Mouse (Mus musculus) lung, embryonic 16.5 days (tissue): ENCODE results near the gene Kcnq5. TPM values are rescaled to one million over a fixed set of nuclear protein-coding genes. Genes with fewer than 3 reads are reported as not detected.

Experiments
- ATAC-seq: fragments of 200-750 bp; cut with Nextera tagmentation; 2 replicates; pipeline ENCODE4 v1.8.0; 2017; ENCODE audit warnings: low read depth, mild to moderate bottlenecking, moderate library complexity
- H3K27ac ChIP-seq: fragments of 300-500 bp; sonication (generic); 2 replicates; pipeline ENCODE4 v1.5.1; 2014; ENCODE audit warnings: mild to moderate bottlenecking, control low read depth, low read length
- H3K27me3 ChIP-seq: fragments of 300-500 bp; sonication (generic); 2 replicates; pipeline ENCODE4 v1.6.1; 2014; ENCODE audit warnings: low read depth, low read length, mixed read lengths; ENCODE audit not compliant: control insufficient read depth, insufficient read depth
- H3K36me3 ChIP-seq: fragments of 300-500 bp; sonication (generic); 2 replicates; pipeline ENCODE4 v1.6.1; 2014; ENCODE audit warnings: low read length; ENCODE audit not compliant: control insufficient read depth, insufficient read depth
- H3K4me1 ChIP-seq: fragments of 300-500 bp; sonication (generic); replicated peaks from 2 replicates; pipeline ENCODE4 v1.6.1; 2014; ENCODE audit warnings: low read length, mixed read lengths; ENCODE audit not compliant: control insufficient read depth, insufficient read depth
- H3K4me2 ChIP-seq: fragments of 300-500 bp; sonication (generic); 2 replicates; pipeline ENCODE4 v1.6.1; 2014; ENCODE audit warnings: low read depth, low read length, control low read depth
- H3K4me3 ChIP-seq: fragments of 300-500 bp; sonication (generic); 2 replicates; pipeline ENCODE4 v1.5.1; 2014; ENCODE audit warnings: mild to moderate bottlenecking, low read length, control low read depth
- H3K9ac ChIP-seq: fragments of 300-500 bp; sonication (generic); 2 replicates; pipeline ENCODE4 v1.6.1; 2014; ENCODE audit warnings: low read length, control low read depth
- H3K9me3 ChIP-seq: fragments of 300-500 bp; sonication (generic); 2 replicates; pipeline ENCODE4 v1.6.1; 2016; ENCODE audit warnings: low read length; ENCODE audit not compliant: control insufficient read depth
- WGBS: fragments of 180-500 bp; shearing (Covaris S2); extraction: QIAGEN DNeasy Blood & Tissue Kit; methylation state at CpG from one replicate; pipeline ENCODE4 v1.1.7; 2014; 5-methylcytosine and 5-hydroxymethylcytosine counted together
- polyA plus RNA-seq: library from polyadenylated mRNA; unstranded; fragments of >200 nt; fragmentation: Nextera tagmentation; extraction: Ambion mirVana; gene quantifications from 2 replicates; pipeline ENCODE4 v1.2.1, GENCODE M21; 2015

Kcnq5 gene
- polyA plus RNA-seq, 1 experiment from 2014 or later: 1.1 TPM

DNA sequence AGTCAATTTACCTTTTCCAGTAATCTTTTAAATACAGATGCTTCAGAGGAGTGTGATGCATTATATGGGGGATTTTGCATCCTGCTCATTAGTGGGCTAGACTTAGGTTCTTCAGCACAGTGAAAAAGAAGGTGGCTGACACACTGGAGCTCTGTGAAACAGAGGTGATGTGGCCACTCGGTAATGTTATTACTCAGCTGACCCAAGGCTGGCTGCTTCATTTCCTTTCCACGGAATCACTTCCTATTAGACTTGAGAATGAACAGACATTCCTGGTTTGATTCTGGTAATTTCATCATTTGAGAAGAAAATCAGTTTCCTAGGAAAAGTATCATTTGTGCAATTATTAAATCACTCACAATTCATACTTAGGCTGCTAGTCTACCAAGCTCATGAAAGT is 249.0 kb downstream of the Kcnq5 start:
- Histone ChIP-seq H3K9me3 (no peaks in the 10 kb centered on the region), H3K27ac (no peak overlapping the region), H3K36me3 (no peaks in the 10 kb centered on the region), H3K4me1 (no peaks in the 10 kb centered on the region), H3K27me3 (no peaks in the 10 kb centered on the region), H3K9ac (no peak overlapping the region), H3K4me3 (no peak overlapping the region), H3K4me2 (no peak overlapping the region)
- 58% methylated on average over 2 of the region's 2 CpGs for WGBS
- ATAC-seq: no peak

GRCm38 (mm10) chr1:21690458-21690857 is 271.3 kb downstream of the Kcnq5 start:
- no peaks in the 10 kb centered on the region for H3K9me3 ChIP-seq
- WGBS: 43% methylated on average over 2 of the region's 2 CpGs
- H3K27me3 ChIP-seq: no peaks in the 10 kb centered on the region
- H3K4me2 ChIP-seq: no peak overlapping the region
- H3K27ac ChIP-seq: no peak overlapping the region
- no peaks in the 10 kb centered on the region for H3K4me1 ChIP-seq
- H3K4me3 ChIP-seq: no peak overlapping the region
- H3K9ac ChIP-seq: no peak overlapping the region
- ATAC-seq: no peak
- H3K36me3 ChIP-seq: no peaks in the 10 kb centered on the region

DNA sequence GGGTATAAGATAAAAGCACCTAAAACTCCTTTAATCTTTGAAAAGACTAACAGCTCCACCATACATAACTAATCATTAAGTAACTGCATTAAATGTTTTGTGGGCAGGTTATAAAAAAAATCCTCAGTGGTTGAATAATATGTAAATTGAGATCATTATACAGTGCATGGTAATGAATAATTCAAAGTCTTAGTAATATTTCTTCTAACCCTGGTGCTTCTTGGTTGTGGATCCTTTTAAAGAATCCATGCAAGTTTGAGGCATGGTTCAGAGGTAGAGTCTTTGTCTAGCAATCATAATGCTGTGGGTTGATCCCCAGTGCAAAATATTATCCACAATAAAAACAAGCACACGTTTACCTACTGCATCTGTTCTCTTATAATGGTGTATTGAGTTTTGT is 272.8 kb downstream of the Kcnq5 start:
- H3K27ac ChIP-seq: no peak overlapping the region
- no peaks in the 10 kb centered on the region for H3K9me3 ChIP-seq
- no peaks in the 10 kb centered on the region for H3K4me1 ChIP-seq
- ATAC-seq: no peak
- no peaks in the 10 kb centered on the region for H3K27me3 ChIP-seq
- H3K9ac ChIP-seq: no peak overlapping the region
- no peak overlapping the region for H3K4me2 ChIP-seq
- H3K4me3 ChIP-seq: no peak overlapping the region
- no peaks in the 10 kb centered on the region for H3K36me3 ChIP-seq
- 68% methylated on average over 1 of the region's 1 CpGs for WGBS

DNA sequence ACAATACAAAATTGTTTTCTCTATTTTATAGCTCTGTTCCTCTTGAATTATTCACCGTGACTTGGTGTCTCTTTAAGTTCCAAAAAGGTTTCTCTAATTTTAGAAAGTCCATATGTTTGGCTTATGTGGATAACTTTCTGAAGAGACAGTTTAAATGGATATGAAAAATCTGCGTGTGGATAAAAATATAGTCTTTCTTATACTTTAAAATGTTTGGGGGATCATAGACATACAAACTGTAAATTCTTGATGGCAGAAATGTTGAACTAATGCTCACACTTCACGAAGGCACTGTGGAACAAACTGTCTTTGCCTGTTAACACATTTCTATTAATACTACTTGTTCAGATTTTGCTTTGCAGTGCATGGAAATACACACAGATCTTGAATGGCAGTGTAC is 277.3 kb downstream of the Kcnq5 start:
- H3K27ac ChIP-seq: no peak overlapping the region
- 81% methylated on average over 3 of the region's 3 CpGs for WGBS
- no peak overlapping the region for H3K4me3 ChIP-seq
- no peak overlapping the region for H3K9ac ChIP-seq
- no peaks in the 10 kb centered on the region for H3K36me3 ChIP-seq
- no peaks in the 10 kb centered on the region for H3K4me1 ChIP-seq
- H3K9me3 ChIP-seq: no peaks in the 10 kb centered on the region
- ATAC-seq: no peak
- H3K27me3 ChIP-seq: no peaks in the 10 kb centered on the region
- no peak overlapping the region for H3K4me2 ChIP-seq

- Histone ChIP-seq H3K4me3 (no peak overlapping the region), H3K27me3 (no peaks in the 10 kb centered on the region), H3K36me3 (no peaks in the 10 kb centered on the region), H3K4me2 (no peak overlapping the region), H3K9me3 (no peaks in the 10 kb centered on the region), H3K9ac (no peak overlapping the region), H3K27ac (no peak overlapping the region), H3K4me1 (no peaks in the 10 kb centered on the region)
- 60% methylated on average over 3 of the region's 3 CpGs for WGBS
- ATAC-seq: no peak
Measured at GRCm38 (mm10) chr1:21676805-21677204, 284.9 kb downstream of the Kcnq5 start.

DNA sequence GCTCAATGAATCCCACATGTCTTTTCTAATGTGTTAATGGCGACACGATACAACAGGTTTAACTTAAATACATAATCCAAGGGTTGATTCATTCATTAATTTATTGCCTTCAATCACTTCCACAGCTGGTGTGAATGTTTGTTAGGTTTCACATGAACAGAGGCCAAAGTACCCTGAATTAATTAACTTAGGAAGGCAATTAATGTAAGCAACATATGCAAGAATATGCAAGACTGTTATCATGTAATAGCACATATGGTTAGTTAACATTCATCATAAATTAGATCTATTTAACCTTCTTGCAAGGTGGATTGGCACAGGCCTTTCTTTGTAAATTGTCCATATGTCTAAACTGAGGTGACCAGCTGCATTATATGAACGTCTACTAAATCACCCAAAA is 300.9 kb downstream of the Kcnq5 start:
- Histone ChIP-seq H3K36me3 (no peaks in the 10 kb centered on the region), H3K4me2 (no peak overlapping the region), H3K9ac (no peak overlapping the region), H3K4me3 (no peak overlapping the region), H3K4me1 (no peaks in the 10 kb centered on the region), H3K9me3 (no peaks in the 10 kb centered on the region), H3K27me3 (no peaks in the 10 kb centered on the region), H3K27ac (no peak overlapping the region)
- ATAC-seq: no peak
- WGBS: 85% methylated on average over 3 of the region's 3 CpGs

GRCm38 (mm10) chr1:21650820-21651219 is 310.9 kb downstream of the Kcnq5 start:
- 41% methylated on average over 4 of the region's 4 CpGs for WGBS
- H3K4me2 ChIP-seq: no peak overlapping the region

DNA sequence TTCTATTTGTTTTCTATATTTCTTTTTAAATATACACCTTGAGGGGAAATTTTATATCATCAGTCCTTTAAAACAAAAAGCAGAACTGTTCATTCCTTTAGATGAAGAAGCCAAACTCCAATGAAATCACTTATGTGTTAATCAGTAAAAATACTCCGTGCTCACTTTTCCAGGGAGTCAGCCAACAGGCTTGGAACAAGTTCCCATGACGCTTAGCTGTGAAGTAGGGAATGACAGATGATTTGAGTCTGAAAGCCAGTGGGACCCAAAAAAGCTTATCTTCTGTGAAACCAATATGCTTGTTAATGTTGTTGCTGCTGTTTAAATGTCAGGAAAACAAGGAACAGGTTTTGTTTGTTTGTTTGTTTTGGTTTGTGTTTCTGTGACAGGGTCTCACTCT is 326.3 kb downstream of the Kcnq5 start:
- no peak for ATAC-seq
- Histone ChIP-seq H3K4me3 (no peak overlapping the region), H3K27me3 (no peaks in the 10 kb centered on the region), H3K4me2 (no peak overlapping the region), H3K36me3 (no peaks in the 10 kb centered on the region), H3K27ac (no peak overlapping the region), H3K9ac (no peak overlapping the region), H3K9me3 (no peaks in the 10 kb centered on the region), H3K4me1 (no peaks in the 10 kb centered on the region)
- WGBS: 47% methylated on average over 2 of the region's 2 CpGs

More at GRCm38 (mm10) chr1:21650820-21651219, 310.9 kb downstream of the Kcnq5 start:
- H3K27me3 ChIP-seq: no peaks in the 10 kb centered on the region
- no peaks in the 10 kb centered on the region for H3K4me1 ChIP-seq
- H3K36me3 ChIP-seq: no peaks in the 10 kb centered on the region
- ATAC-seq: no peak
- no peaks in the 10 kb centered on the region for H3K9me3 ChIP-seq
- no peak overlapping the region for H3K4me3 ChIP-seq
- no peak overlapping the region for H3K27ac ChIP-seq
- no peak overlapping the region for H3K9ac ChIP-seq

GRCm38 (mm10) chr1:21634013-21634412 is 327.7 kb downstream of the Kcnq5 start:
- Histone ChIP-seq H3K4me2 (no peak overlapping the region), H3K9ac (no peak overlapping the region), H3K27ac (no peak overlapping the region), H3K4me1 (no peaks in the 10 kb centered on the region), H3K27me3 (no peaks in the 10 kb centered on the region), H3K9me3 (no peaks in the 10 kb centered on the region), H3K4me3 (no peak overlapping the region), H3K36me3 (no peaks in the 10 kb centered on the region)
- WGBS: 37% methylated on average over 1 of the region's 1 CpGs
- ATAC-seq: no peak

GRCm38 (mm10) chr1:21622455-21622854 is 339.3 kb downstream of the Kcnq5 start:
- Histone ChIP-seq H3K27me3 (no peaks in the 10 kb centered on the region), H3K4me2 (no peak overlapping the region), H3K4me1 (no peaks in the 10 kb centered on the region), H3K9me3 (no peaks in the 10 kb centered on the region), H3K36me3 (no peaks in the 10 kb centered on the region), H3K4me3 (no peak overlapping the region), H3K9ac (no peak overlapping the region), H3K27ac (no peak overlapping the region)
- ATAC-seq: no peak
- WGBS: 95% methylated on average over 2 of the region's 2 CpGs
